Mouse (Mus musculus): ENCODE data around the gene Ppp1r21. TPM values are rescaled to one million over a fixed set of nuclear protein-coding genes. Genes with fewer than 3 reads are reported as not detected.

Ppp1r21 gene
- total RNA-seq (2021): 10 to 100 TPM; 72.4 to 74.7 TPM
- long read RNA-seq, experiment 1, transcript Ppp1r21-201 (22 exons, 3,141 nt): major isoform, 10 of 19 reads
- long read RNA-seq, experiment 1, partial matches to known transcripts: 7 of 19 reads
- long read RNA-seq, experiment 1, other reads (novel, unspliced or antisense): 2 of 19 reads
- long read RNA-seq, experiment 2, transcript Ppp1r21-201 (22 exons, 3,141 nt): major isoform, 21 of 25 reads
- long read RNA-seq, experiment 2, partial matches to known transcripts: 1 of 25 reads
- long read RNA-seq, experiment 2, other reads (novel, unspliced or antisense): 2 of 25 reads

DNA sequence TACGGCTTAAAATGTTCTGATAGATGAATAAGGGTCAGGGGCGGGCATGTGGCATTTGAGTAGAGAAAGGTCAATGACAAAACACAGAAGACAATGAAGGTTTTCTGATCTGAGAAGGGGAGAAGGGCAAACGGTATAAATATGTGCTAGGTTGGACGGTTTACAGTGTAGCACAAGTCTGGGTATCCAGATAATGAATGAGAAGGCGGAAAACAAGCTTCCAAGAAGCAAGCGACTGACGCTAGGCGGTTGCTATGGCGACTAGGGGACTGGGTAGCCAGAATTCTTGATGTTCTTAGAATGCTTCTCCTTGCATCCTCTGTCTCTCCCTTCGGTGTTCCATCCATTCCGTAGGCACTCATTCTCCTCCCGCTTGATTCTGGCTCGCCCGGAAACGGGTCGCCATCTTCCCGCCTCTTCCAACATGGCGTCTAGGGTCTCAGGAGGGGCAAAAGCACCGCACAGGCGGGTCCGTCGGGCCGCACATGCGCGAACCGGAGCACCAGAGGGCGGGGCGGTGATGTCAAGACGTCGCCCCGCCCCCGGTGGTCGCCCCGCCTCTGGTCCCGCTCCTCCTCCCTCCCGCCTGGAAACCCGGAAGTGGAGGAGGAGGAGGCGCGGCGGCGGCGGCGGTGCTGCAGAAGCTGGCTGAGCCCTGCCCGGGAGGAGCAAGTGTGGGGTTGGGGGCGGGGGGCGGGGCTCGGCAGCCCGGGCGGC, at the start of gene Ppp1r21:
Gene Ppp1r21, plus strand, starts transcription at position 600 of the 717 bp plus-strand sequence.
- DNase-seq (ENCODE audit: low spot score in 2 of 2): peak; percentile 96 to 99

DNA sequence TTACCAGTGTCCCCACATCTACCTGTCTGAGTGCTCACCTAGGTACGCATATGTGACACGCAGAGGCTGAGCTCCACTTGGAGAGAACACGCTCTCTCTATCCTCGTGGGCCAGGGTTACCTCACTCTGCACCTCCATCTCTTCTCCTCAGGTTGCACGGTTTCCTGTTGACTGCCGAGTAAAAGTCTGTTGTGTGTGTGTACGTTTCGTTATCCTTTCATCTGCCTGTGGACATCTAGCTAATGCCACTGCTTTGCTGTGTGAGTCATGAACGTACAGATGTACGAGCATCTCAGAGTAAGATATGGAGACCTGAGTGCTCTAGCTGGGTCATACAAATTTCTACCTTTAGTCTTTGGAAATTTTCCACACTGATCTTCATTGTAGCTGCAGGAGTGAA, 49.5 kb upstream of the Ppp1r21 start:
- no peak for DNase-seq (ENCODE audit: low spot score in 2 of 2)

DNA sequence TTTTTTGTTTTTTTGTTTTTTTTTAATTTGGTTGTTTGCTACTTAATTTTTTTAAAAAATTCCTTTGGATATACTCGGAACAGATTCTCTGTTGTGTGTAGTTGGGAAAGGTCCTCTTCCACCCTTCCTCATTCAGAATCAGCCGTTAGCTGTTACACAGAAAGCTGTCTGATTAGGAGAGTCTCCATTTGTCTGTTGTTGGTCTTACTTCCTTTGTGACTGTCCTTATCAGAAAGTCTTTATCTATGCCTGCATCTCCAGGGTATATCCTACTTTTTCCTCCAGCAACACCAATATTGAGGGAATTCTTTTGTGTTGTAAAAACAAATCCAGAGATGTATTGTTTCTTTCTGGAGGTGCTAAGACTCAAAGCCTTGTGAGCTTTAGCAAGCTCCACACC, 48.9 kb upstream of the Ppp1r21 start:
- no peak for DNase-seq (ENCODE audit: low spot score in 2 of 2)

DNA sequence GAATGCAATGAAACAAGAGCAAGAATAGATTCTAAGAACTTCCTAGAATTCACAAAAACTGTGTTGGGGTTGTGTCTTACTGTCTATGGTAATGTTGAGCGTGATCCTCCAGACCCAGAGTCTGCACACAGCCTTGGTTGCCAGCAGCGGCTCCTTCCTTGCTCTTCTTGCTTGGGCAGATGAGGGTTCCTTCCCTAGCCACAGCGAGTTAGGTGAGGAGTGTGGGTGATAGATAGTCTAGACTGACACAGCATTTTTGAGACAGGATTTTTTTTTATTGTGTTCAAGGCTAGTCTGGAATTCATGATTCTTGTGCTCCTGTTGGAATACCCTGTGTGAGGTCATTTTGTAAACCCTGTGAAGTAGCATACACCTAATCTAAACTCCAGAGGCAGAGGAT, 48.3 kb upstream of the Ppp1r21 start:
- DNase-seq (ENCODE audit: low spot score in 2 of 2): no peak

DNA sequence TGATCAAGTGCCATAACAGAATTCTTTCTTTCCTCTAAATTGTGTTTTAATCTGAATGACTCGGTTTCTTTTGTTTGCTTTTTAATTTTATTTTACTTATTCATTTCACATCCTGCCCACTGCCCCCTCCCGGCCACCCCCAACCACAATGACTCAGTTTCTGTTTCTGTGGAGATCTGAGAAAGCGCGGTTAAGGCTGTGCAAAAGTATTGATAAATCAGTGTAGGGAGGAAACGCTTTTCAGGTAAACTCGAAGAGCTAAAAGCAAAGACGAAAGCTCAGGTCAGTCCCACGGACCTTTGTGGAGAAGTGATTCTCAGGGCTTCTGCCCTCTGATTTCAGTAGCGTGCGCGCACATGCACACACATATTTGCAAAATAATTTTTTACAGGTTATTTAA, 45.4 kb upstream of the Ppp1r21 start:
- no peak for DNase-seq (ENCODE audit: low spot score in 2 of 2)

DNA sequence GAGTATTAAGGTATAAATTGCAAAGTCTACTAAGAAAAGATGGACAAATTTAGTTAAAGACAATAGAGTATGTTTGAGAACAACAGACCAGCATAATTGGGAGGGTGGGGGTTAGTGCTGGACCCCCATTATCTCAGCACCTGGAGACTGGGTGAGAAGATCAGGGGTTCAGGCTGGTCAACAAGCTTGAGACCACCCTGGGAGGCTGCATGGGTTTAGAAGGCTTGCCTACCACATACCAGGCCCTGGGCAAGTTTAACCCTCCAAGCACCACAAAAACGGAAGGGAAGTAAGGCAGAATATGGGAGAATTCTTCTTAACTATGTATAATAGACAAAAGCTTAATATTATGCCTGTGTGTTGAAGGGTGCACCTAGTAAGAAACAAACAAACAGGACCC, 45.0 kb upstream of the Ppp1r21 start:
- DNase-seq (ENCODE audit: low spot score in 2 of 2): no peak

DNA sequence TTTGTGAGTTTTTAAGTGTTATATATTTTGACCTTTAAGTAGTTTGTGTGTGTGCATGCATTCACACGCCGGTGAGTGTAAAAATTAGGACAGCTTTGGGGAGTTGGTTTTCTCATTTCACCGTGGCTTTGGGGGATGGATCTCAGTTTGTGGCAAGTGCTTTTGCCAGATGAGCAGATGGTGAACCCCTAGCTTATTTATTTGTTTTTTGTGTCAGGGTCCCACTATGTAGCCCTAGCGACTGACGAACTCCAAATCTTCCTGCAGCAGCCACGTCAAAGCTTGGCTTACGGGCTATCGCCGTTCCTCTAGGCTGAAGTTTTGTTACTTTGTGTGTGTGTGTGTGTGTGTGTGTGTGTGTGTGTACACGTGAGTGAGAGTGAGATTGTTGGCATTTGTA, 39.4 kb upstream of the Ppp1r21 start:
- peak in 1 of 2 experiments; percentile 27 for DNase-seq (ENCODE audit: low spot score in 2 of 2)

DNA sequence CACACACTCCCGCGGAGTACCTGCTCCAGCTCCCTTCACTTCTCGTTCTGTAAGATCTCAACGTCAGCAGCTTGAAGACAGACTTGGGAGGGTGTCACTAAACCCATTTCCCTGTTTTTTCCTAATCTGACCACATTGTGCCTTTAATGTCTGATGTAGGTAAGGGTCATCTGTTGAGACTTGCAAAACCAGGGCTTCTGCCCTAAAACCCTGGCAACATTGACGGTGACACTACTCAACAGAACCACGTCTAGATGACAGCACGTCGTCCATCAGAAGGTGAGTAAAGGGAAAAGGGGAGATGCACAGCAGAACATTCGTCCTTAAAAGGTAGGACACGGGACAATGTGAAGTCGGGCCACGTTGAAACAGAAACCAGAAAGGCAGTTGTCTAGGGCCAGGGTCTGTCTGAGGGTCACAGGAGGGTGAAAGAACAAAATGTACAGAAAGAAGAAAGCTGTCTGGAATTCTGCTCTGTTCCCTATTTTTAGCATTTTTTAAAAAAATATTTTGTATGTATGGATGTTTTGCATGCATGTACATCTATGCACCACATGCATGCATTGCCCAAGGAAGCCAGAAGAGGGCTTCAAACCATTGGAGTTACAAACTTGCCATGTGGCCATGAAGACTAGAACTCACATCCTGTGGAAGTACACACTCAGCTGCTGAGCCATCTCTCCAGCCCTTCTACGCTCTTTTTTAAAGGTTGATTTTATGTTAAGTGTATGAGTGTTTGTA, 38.4 kb upstream of the Ppp1r21 start:
- no peak for DNase-seq (ENCODE audit: low spot score in 2 of 2)

DNA sequence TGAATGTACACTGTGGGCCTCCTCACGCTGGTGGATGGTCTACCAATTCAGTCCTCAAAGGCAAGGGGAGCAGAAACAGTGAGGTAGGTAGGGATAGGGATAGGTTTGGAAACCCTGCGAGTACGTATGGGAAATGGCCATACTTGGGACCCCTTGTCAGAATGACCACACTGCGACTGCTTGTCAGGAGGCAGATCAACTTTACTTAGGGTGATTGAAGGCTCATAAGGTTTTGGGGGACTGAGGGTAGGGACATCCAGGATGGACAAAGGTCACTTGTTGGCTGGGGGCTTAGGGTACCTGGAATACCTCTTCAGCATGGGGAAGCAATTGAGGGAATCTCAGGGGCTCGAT, 37.8 kb upstream of the Ppp1r21 start:
- DNase-seq (ENCODE audit: low spot score in 2 of 2): no peak

DNA sequence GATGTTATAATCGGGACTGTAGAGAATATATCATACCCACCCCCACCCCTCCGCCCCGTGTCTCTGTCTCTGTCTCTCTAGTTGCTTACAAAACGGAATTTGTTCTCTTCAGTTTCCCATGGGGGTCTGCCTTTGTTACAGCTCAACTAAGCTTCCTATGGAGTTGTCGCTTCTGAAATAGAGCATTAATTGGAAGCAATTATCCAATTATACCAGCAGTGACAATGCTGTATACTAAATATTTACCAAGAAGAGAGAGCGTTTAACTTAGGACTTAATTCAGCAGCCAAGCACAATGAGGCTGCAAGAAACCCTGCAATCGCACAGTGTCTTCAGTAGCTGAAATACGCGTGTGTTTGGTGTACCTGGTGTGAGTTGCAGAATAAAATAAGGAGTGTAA, 36.4 kb upstream of the Ppp1r21 start:
- no peak for DNase-seq (ENCODE audit: low spot score in 2 of 2)

DNA sequence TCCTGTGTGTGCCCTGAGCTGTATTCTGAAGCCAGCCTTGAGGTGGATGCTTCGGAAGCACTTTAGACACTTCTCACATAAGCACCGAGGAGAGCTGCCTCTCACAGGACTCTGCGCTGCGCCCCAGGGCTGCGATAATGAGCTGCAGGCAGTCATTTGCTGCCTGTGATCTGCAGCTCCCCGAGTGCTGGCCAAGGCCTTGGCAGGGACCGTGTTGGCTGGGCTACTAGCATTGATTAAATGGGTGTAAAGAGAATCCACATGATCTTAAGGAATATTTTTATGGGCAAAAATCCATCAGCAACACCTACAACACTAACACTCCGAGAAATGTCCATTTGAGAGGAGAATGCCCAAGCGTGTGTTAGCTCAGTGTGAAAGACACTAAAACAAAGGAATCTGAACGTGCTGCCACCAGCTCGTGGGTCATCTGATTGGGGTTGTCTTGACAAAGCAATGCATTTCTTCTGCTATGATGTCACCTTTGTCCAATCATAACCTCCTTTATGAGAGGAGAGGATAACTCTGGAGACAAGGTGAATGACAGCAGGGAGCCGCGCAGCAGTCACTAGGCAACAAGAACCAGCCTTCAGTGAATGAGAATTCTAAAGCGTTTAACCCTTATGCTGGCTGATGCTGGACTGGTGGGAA, 35.7 kb upstream of the Ppp1r21 start:
- peak; percentile 56 to 79 for DNase-seq (ENCODE audit: low spot score in 2 of 2)

DNA sequence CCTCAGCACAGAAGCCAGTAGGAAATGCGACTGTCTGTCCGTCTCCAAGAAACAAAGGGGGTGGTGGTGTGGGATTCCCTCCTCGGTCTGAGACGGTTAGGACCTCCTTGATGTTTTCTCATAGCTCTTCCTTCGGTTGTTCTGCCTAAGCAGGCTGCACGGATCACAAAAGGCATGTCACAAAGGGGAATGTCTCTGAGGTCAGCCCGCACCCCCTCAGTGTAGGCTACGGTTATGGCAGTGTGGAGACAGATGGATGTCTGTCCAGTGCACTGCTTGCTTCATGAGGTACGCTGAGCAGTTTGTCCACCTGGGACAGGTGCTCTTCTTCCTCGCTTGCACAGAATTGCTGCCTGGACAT, 35.2 kb upstream of the Ppp1r21 start:
- no peak for DNase-seq (ENCODE audit: low spot score in 2 of 2)

DNA sequence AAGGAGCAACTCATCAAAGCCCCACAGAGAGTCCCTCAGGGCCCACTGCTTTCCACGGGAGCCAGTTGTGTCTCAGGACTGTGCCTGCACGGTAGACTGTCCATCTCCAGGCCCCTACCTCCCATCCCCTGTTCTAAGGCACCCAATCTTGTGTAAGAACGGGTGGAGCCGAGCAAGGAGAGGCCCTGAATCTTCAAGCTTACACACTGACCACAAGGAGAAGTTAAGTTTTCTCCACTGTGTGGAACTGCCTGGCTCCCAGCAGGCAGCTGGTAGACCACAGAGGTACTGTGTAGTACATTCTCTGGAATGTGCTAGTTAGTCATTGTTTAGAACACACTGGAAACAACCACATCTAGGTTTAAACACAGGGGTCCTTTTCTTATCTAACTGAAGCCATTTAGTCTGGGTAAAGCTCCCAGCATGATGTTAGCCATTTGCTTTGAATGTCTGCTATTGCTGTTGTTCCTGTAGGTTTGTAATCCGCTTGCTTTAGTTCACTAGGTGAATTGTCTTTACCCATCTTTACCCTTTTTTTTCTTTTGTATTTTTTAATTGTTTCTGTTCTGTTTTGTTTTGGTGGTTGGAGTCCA, 31.7 kb upstream of the Ppp1r21 start:
- DNase-seq (ENCODE audit: low spot score in 2 of 2): no peak

DNA sequence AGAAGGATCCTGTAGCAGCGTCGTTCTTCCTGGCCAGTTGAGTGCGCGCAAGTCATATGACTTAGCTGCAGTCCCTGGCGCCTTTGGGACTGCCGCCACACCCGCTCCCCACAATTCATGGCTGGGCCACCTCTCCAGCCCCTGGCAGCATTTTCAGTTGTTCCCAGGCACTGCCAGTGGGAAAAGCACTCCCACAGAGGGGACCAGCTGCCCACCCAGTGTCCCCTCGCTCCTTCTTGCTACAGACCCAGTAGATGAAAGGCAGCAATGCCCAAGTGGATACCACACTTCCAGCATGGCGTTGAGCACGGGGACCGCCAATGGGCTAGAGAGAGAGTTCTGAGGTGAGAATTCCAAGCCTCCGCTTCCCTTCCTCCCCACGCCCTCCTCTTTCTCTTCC, 25.9 kb upstream of the Ppp1r21 start:
- DNase-seq (ENCODE audit: low spot score in 2 of 2): no peak

DNA sequence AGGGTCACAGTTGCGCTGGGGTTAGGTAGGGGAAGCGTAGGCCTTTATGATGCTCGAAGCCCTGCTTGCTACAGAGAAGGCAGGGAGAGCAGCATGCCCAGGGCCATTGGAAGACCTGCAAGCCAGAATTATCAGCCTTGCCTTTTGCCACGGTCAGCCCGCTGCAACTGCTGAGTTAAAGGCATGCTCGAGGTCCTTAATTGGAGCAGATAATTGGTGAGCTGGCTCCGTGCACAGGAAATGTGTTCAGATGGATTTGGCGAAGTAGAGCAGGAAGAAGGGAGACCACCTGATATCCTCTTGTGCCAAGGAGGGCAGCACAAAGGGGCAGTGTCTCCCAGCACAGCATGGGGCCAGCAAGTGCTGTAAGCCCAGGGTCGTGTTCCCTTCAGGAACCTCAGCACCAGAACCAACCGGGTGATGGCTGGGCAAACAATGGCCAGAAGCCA, 24.6 kb upstream of the Ppp1r21 start:
- DNase-seq (ENCODE audit: low spot score in 2 of 2): peak; percentile 39 to 74

DNA sequence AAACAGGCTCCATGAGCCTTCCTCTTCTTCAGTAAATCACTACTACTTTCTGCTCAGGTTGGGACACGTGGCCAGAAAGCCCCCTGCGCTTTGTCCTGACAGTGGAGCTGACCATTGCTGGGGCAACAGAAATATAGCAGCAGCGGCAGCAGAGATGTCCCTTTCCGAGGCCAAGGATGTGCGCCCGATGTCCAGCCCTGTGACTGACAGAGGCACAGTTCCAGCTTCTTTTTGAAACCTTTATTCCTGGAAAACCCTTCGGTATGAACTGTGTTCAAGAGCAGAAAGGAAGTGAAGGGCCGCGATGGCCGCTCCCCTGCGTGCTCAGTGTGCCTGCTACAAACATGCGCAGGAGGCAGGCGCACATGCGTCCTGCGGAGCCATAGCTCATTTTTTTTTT, 24.0 kb upstream of the Ppp1r21 start:
- no peak for DNase-seq (ENCODE audit: low spot score in 2 of 2)

DNA sequence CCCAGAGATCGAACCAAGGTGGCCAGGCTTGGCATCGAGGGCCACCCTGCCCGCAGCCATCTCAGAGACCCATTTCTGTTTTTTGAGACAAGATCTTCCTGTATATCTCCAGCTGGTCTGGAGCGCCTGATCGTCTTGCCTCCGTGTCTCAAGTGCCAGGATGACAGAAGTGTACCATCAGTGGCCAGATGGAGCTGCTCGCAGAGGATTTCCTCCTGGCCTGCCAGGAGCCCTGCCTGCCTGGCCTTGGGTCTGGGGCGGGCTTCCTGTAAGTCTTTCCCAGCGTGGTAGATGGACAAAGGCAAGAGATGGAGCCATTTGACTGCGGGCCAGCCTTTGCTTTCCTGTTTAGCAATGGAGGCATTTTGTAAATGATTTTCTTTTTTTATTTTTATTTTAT, 22.5 kb upstream of the Ppp1r21 start:
- peak in 1 of 2 experiments; percentile 37 for DNase-seq (ENCODE audit: low spot score in 2 of 2)

DNA sequence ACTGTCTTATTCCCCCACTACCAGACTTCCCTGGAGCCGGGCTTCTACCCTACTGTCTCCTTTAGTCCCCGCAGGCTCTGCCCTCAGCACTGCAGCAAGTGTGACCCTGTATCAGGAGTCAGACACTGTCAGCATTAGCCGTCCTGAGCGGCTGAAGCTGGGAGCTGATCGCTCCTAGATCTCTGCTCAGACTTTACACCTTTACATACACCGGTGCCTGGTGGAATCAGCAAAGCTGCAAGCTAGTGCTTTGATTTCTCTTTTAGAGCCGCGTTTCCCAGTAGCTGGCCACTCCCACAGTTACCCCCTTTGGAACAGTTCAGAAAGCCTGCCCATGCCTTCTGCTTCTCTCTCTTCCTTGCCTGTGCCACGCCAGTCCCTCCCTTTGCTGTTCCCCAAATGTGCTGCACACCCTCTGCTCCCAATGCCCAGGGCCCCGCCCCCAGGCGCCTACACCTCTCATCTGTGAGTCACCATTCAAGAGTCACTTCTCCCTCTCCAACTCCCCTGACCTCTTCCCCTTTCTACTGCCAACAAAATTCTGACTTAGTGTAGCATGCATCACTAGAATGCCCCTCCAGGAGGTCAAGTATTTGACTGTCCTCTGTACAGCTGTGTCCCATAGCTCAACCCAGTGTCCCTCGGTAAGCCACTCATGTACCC, 20.9 kb upstream of the Ppp1r21 start:
- peak in 1 of 2 experiments; percentile 46 for DNase-seq (ENCODE audit: low spot score in 2 of 2)

DNA sequence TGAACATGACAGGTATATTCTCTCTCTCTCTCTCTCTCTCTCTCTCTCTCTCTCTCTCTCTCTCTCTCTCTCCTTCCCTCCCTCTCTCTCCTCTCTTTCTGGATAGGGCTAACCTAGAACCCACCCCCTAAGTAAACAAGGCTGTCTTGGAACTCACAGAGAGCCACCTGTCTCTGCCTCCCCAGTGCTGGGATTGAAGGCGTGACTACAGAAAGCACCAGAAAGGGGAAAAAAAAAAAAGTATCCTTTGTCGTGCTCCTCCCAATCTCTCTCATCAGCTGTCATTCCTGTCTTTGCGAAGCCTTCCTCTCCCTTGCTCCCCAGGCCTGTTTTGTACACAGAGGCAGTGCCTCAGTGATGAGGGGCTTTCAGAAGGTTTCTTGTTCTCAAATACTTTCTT, 19.9 kb upstream of the Ppp1r21 start:
- DNase-seq (ENCODE audit: low spot score in 2 of 2): no peak

DNA sequence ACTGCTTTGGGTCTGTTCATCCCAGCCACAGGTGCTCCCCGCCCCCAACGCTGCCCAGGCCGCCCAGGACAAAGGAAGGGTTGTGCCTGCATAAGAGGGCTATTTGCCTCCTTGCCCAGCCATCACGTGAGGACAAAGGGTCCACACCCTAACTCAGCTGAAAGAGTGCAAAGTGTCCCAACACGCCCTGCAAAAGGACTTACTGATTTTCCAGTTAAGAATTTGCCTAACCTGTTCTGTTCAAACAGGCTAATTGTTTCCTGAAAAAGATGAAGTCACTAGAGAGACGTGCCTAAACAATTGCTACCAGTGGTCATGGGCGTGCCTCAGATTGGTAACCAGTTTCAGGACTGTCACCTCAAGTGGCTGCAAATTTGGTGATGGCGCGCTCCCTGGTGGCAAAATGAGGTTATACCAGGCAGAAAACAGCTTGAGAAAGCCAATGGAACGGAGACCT, 18.8 kb upstream of the Ppp1r21 start:
- peak; percentile 74 to 83 for DNase-seq (ENCODE audit: low spot score in 2 of 2)

DNA sequence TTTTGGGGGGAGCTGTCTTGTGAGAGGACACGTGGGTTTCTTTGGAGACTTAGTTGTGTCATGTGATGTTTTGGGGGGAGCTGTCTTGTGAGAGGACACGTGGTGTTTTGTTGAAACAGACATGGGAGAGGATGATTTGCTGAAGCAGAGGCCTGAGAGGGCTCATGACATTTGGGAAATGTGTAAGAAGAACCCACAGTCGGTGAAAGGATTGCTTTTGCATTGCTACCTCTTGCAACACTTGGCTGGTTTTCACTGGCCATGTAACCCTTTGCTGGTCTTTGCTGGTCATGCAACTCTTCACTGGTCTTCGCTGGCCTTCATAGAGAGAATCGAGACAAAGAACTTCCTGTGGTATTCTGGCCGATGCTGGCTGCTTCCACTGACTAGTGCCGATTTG, 13.4 kb upstream of the Ppp1r21 start:
- DNase-seq (ENCODE audit: low spot score in 2 of 2): no peak
